Mouse (Mus musculus) olfactory bulb, adult 2 months (tissue): ENCODE results near the gene Sdccag8.

ENCODE experiments used
- CTCF ChIP-seq: fragments of 200-500 bp; IDR thresholded peaks from 2 replicates; pipeline ENCODE4 v1.5.1; 2012; ENCODE audit warnings: low read depth, mild to moderate bottlenecking, low read length, moderate library complexity; ENCODE audit not compliant: insufficient read depth
- POLR2A ChIP-seq: fragments of 200-500 bp; IDR thresholded peaks from 2 replicates; pipeline ENCODE4 v1.6.1; 2012; ENCODE audit warnings: mild to moderate bottlenecking, low read depth, low read length, moderate library complexity; ENCODE audit not compliant: insufficient read depth

DNA sequence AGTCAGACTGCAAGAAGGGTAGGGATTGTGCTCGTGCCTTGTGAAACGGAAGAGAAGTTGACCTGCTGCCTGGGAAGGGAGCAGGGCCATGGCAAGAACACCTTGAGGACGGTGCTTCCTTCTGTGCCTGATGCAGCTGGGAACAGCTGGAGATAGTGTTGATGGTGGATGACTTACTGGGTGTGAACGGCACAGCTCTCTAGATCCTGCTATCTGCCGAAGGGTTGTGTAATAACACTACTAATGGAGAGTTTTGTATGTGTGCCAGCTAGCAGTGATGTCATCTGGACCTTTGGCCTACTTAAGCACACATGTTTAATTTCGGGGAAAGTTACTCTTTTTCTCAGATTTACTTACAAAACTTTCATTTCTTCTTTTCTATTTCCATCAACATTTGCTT is 4.3 kb downstream of the Sdccag8 start:
- TF ChIP-seq POLR2A = no peak
- no peak for TF ChIP-seq CTCF
